Comparison of ENCODE assay signal across 13 mouse cellular contexts in genomic region chr9:109863085-109863484, GRCm38 (mm10). TPM values are rescaled to one million over a fixed set of nuclear protein-coding genes. Genes with fewer than 3 reads are reported as not detected.
A peak's percentile ranks its signal among the peaks of the same experiment; 100 is the strongest.
DNase-seq lines count a peak whose midpoint lies in the region; ATAC-seq and TF ChIP-seq lines count a peak whose summit lies in the region.
"Had no signal": no experiment of that assay in that cellular context is flagged by ENCODE, and none has a peak within 500 bp of the region (broad histone marks: within the 10 kb centered on the region; RNA-seq: fewer than 3 reads in every experiment).

No protein-coding gene starts in this region.

- peak; percentile 40; the same call in 1 of the 2 replicates for TF ChIP-seq EP300 in CH12.LX (IDR thresholded peaks at IDR 0.05; ENCODE audit: low read length)

- H3K36me3 ChIP-seq in heart, embryonic 16.5 days (ENCODE audit: control insufficient read depth, insufficient read depth) = no peaks in the 10 kb centered on the region
- H3K36me3 ChIP-seq in CH12.LX (replicated peaks in 1 of 2; ENCODE audit: control insufficient read depth in 1 of 2, insufficient read depth in 1 of 2, low read length in 1 of 2) = no peaks in the 10 kb centered on the region
- H3K36me3 ChIP-seq: limb, embryonic 12.5 days had no signal

- intact Hi-C loops in left cerebral cortex, postnatal 25 days (cut with DNase I) = loop anchor here (5.0 kb wide), 1 partner anchor 776 kb away; no protein-coding TSS in a partner anchor

- H3K27me3 ChIP-seq in heart, embryonic 16.5 days (ENCODE audit: control insufficient read depth, insufficient read depth, low read length) = no peaks in the 10 kb centered on the region
- H3K27me3 ChIP-seq in CH12.LX (replicated peaks) = peaks cover 37% of the 10 kb centered on the region

- no peak overlapping the region for H3K9ac ChIP-seq in heart, embryonic 16.5 days (ENCODE audit: low read length)
- peak overlapping the region; percentile 29; the same call in 1 of the 2 replicates for H3K9ac ChIP-seq in CH12.LX (ENCODE audit: insufficient read depth, low read depth)

- no peak for DNase-seq in heart, postnatal 4 days
- DNase-seq in 3T3-L1 (ENCODE audit: low read depth, low spot score) = peak; percentile 36
- peak; percentile 56 for DNase-seq in CH12.LX (ENCODE audit: extremely low read depth)
- peak; percentile 56 for DNase-seq in induced T-regulatory cell, adult 2 months (ENCODE audit: low read depth)
- DNase-seq in left cerebral cortex, postnatal 25 days (ENCODE audit: low spot score in 2 of 2) = no peak
- no peak for DNase-seq in ovary, adult 18-20 months (ENCODE audit: low spot score)
- DNase-seq in kidney, adult 18-20 months = no peak

- no peak for ATAC-seq in heart, embryonic 16.5 days (replicated peaks; ENCODE audit: extremely low read depth, insufficient read depth, low FRiP score)

- 19% methylated on average over 3 of the region's 3 CpGs for WGBS in heart, embryonic 16.5 days

- peaks cover 6% of the 10 kb centered on the region; the same call in 1 of the 2 replicates for H3K4me1 ChIP-seq in heart, embryonic 16.5 days (ENCODE audit: control insufficient read depth, insufficient read depth, low read length)
- H3K4me1 ChIP-seq in CH12.LX (ENCODE audit: control insufficient read depth in 1 of 2, insufficient read depth in 2 of 2) = peaks cover 0 to 16% of the 10 kb centered on the region in 2 experiments; a peak in 2 of 4 replicates
- H3K4me1 ChIP-seq: limb, embryonic 12.5 days had no signal

- dilution Hi-C loops in CH12.LX (cut with MboI; ENCODE audit: extremely low pct_ligation_motif_present, extremely low pct_unique_long_range_greater_than_20kb, low sequenced_read_pairs) = no loop called here

- TF ChIP-seq POLR2A in CH12.LX (IDR thresholded peaks at IDR 0.05; ENCODE audit: low read depth, low read length) = peak; percentile 13; the same call in 1 of the 2 replicates

- in situ Hi-C loops in CH12.LX (cut with MboI; ENCODE audit: low pct_ligation_motif_present, low pct_unique_long_range_greater_than_20kb, low sequenced_read_pairs) = loop anchor here (25.0 kb wide), 1 partner anchor 176 kb away; no protein-coding TSS in a partner anchor

- H3K4me3 ChIP-seq in heart, embryonic 16.5 days (ENCODE audit: low read length) = no peak overlapping the region; the same call in 1 of the 2 replicates
- H3K4me3 ChIP-seq in CH12.LX (replicated peaks in 1 of 3; ENCODE audit: low read depth in 2 of 3, low read length in 2 of 3, poor library complexity in 1 of 3) = peak overlapping the region in 1 of 3 experiments; percentile 26
- H3K4me3 ChIP-seq: limb, embryonic 12.5 days had no signal

- H3K9me3 ChIP-seq in heart, embryonic 16.5 days (replicated peaks; ENCODE audit: control insufficient read depth, low read length) = no peaks in the 10 kb centered on the region
- no peaks in the 10 kb centered on the region for H3K9me3 ChIP-seq in CH12.LX (replicated peaks; ENCODE audit: low read length)
- H3K9me3 ChIP-seq: limb, embryonic 12.5 days had no signal

- H3K27ac ChIP-seq in heart, embryonic 16.5 days (ENCODE audit: low read length) = no peak overlapping the region
- H3K27ac ChIP-seq in CH12.LX (ENCODE audit: insufficient read depth, low read depth) = no peak overlapping the region
- H3K27ac ChIP-seq: limb, embryonic 12.5 days had no signal

- peak overlapping the region; percentile 65 for H3K4me2 ChIP-seq in heart, embryonic 16.5 days (ENCODE audit: low read depth, low read length)
- H3K4me2 ChIP-seq in CH12.LX (ENCODE audit: insufficient read depth, low read depth, poor library complexity, severe bottlenecking) = peak overlapping the region; percentile 80

- no peak for TF ChIP-seq CTCF in CH12.LX (conservative IDR thresholded peaks at IDR 0.05 in 1 of 2, IDR thresholded peaks at IDR 0.05 in 1 of 2; ENCODE audit: low read depth in 2 of 2, low read length in 2 of 2)

- H3K79me2 ChIP-seq in CH12.LX (replicated peaks; ENCODE audit: control insufficient read depth, extremely low read depth, insufficient read depth, poor library complexity, severe bottlenecking) = no peaks in the 10 kb centered on the region

- no peak for TF ChIP-seq RAD21 in CH12.LX (IDR thresholded peaks at IDR 0.05; ENCODE audit: low read depth, low read length)

TF ChIP-seq in CH12.LX, 34 proteins besides CTCF, POLR2A, EP300 and RAD21:
- peak; percentile 71; the same call in 1 of the 2 replicates for TF ChIP-seq CHD2 (IDR thresholded peaks at IDR 0.05; ENCODE audit: low read length)
- TF ChIP-seq MYC (IDR thresholded peaks at IDR 0.05; ENCODE audit: low read depth, low read length) = peak; percentile 93
- TF ChIP-seq IRF4 (IDR thresholded peaks at IDR 0.05; ENCODE audit: low read depth, low read length) = peak; percentile 76; the same call in 1 of the 2 replicates
- peak; percentile 9; the same call in 1 of the 2 replicates for TF ChIP-seq BHLHE40 (IDR thresholded peaks at IDR 0.05; ENCODE audit: low read depth, low read length)
- TF ChIP-seq USF2 (conservative IDR thresholded peaks at IDR 0.05; ENCODE audit: low read depth, low read length) = no peak
- TF ChIP-seq POLR2AphosphoS2 (IDR thresholded peaks at IDR 0.05; ENCODE audit: low read depth, low read length) = no peak
- TF ChIP-seq MAX (IDR thresholded peaks at IDR 0.05; ENCODE audit: low read length) = peak; percentile 83
- no peak for TF ChIP-seq MEF2A (IDR thresholded peaks at IDR 0.05; ENCODE audit: borderline replicate concordance, low read depth, low read length)
- no peak for TF ChIP-seq PAX5 (IDR thresholded peaks at IDR 0.05; ENCODE audit: low read length)
- TF ChIP-seq ZKSCAN1 (IDR thresholded peaks at IDR 0.05; ENCODE audit: borderline replicate concordance, low read depth, low read length) = no peak
- TF ChIP-seq ZMIZ1 (IDR thresholded peaks at IDR 0.05; ENCODE audit: low read depth, low read length) = no peak

RNA-seq across cellular contexts. Expression of gene Cdc25a, which starts 12.3 kb away (rescaled TPM):
- polyA plus RNA-seq in heart, embryonic 16.5 days (2015; fragmentation: Nextera tagmentation; extraction: Ambion mirVana) = 14.2 and 14.3 TPM in 2 replicates
- 10 to 100 TPM; 16.3 to 17.2 TPM for total RNA-seq in heart, postnatal 4 days (2021)
- total RNA-seq in CH12.LX (2012; rRNA removed) = 32.4 and 54.6 TPM in 2 replicates
- total RNA-seq in CH12.LX (2014; rRNA removed) = 32.2 and 32.6 TPM in 2 replicates
- polyA plus RNA-seq in CH12.LX (2012; ENCODE audit: insufficient read length, low read depth) = 74.9 TPM in 2 replicates
- total RNA-seq in left cerebral cortex, postnatal 25 days (2021) = 1 to 10 TPM; 3.9 to 4.0 TPM

RNA-seq across cellular contexts. Expression of gene Camp, which starts 13.7 kb away (rescaled TPM):
- polyA plus RNA-seq in heart, embryonic 16.5 days (2015; fragmentation: Nextera tagmentation; extraction: Ambion mirVana) = 1.3 and 2.1 TPM in 2 replicates
- 1 to 10 TPM in 1 of 2 experiments, under 1 TPM in 1; 0.50 to 1.0 TPM for total RNA-seq in heart, postnatal 4 days (2021)
- total RNA-seq in CH12.LX (2012; rRNA removed) (not detected in 2 replicates), CH12.LX (2014; rRNA removed) (not detected in 2 replicates)
- not detected in 2 replicates for polyA plus RNA-seq in CH12.LX (2012; ENCODE audit: insufficient read length, low read depth)
- not detected for total RNA-seq in left cerebral cortex, postnatal 25 days (2021)
- total RNA-seq: ES-E14; layer of hippocampus, postnatal 14 days had no signal

RNA-seq across cellular contexts. Expression of gene Nme6, which starts 30.5 kb away (rescaled TPM):
- polyA plus RNA-seq in heart, embryonic 16.5 days (2015; fragmentation: Nextera tagmentation; extraction: Ambion mirVana) = 58.1 and 59.2 TPM in 2 replicates
- 10 to 100 TPM; 21.6 to 25.2 TPM for total RNA-seq in heart, postnatal 4 days (2021)
- 73.1 and 94.1 TPM in 2 replicates for total RNA-seq in CH12.LX (2012; rRNA removed)
- 98.9 and 110 TPM in 2 replicates for total RNA-seq in CH12.LX (2014; rRNA removed)
- polyA plus RNA-seq in CH12.LX (2012; ENCODE audit: insufficient read length, low read depth) = 65.0 and 76.2 TPM in 2 replicates
- total RNA-seq in left cerebral cortex, postnatal 25 days (2021) = 1 to 10 TPM; 7.3 to 7.7 TPM

RNA-seq across cellular contexts. Expression of gene Spink8, which starts 51.0 kb away (rescaled TPM):
- 0.26 TPM in 1 of 2 replicates, not detected in the other for polyA plus RNA-seq in heart, embryonic 16.5 days (2015; fragmentation: Nextera tagmentation; extraction: Ambion mirVana)
- not detected for total RNA-seq in heart, postnatal 4 days (2021)
- total RNA-seq in CH12.LX (2012; rRNA removed) (not detected in 2 replicates), CH12.LX (2014; rRNA removed) (not detected in 2 replicates)
- polyA plus RNA-seq in CH12.LX (2012; ENCODE audit: insufficient read length, low read depth) = not detected in 2 replicates
- 1 to 10 TPM; 1.8 to 2.8 TPM for total RNA-seq in left cerebral cortex, postnatal 25 days (2021)
- total RNA-seq: heart, postnatal 14 days had no signal
- polyA plus RNA-seq: limb, embryonic 12.5 days; spleen, adult 2 months had no signal

Comparison
In these comparisons a context has a peak if more than half of its experiments do, and no peak if none do; other contexts are left out.
1. DNase-seq: peak in 3T3-L1 (single experiment), CH12.LX (single experiment) and induced T-regulatory cell, adult 2 months (single experiment); none in heart, postnatal 4 days (single experiment), left cerebral cortex, postnatal 25 days (0 of 2), ovary, adult 18-20 months (single experiment) and kidney, adult 18-20 months (single experiment).